Mouse (Mus musculus): ENCODE results near the gene Glrb. TPM values are rescaled to one million over a fixed set of nuclear protein-coding genes. Genes with fewer than 3 reads are reported as not detected.

Glrb gene
- polyA plus RNA-seq, 1 experiment from 2014 or later, result 3.9 TPM

Other genes with a start within 250 kb of the Glrb start
- gene Gria2, start 110.8 kb downstream of the Glrb start, polyA plus RNA-seq (2015; fragmentation: Nextera tagmentation; extraction: Ambion mirVana), result 2.4 TPM in 2 replicates
- 12.1 and 14.0 TPM in 2 replicates for gene Pdgfc, start 122.8 kb upstream of the Glrb start, polyA plus RNA-seq (2015; fragmentation: Nextera tagmentation; extraction: Ambion mirVana)

Data from intestine, embryonic 15.5 days (tissue).